Mouse (Mus musculus): ENCODE data around the gene Acta2. TPM values are rescaled to one million over a fixed set of nuclear protein-coding genes. Genes with fewer than 3 reads are reported as not detected.
A peak's percentile ranks its signal among the peaks of the same experiment; 100 is the strongest.

The Acta2 gene
- polyA plus RNA-seq, 1 experiment from 2014 or later: 0.52 TPM

GRCm38 (mm10) chr19:34198901-34199300 lies 56.5 kb downstream of the Acta2 start:
- Histone ChIP-seq H3K79me2 (ENCODE audit: inconsistent target) (peaks cover 100% of the 10 kb centered on the region), H3K36me3 (ENCODE audit: inconsistent target) (no peaks in the 10 kb centered on the region), H3K4me3 (ENCODE audit: inconsistent target) (no peak overlapping the region), H3K27ac (peak overlapping the region; percentile 68)
- WGBS (ENCODE audit: missing documents): 81% methylated on average over 4 of the region's 4 CpGs

DNA sequence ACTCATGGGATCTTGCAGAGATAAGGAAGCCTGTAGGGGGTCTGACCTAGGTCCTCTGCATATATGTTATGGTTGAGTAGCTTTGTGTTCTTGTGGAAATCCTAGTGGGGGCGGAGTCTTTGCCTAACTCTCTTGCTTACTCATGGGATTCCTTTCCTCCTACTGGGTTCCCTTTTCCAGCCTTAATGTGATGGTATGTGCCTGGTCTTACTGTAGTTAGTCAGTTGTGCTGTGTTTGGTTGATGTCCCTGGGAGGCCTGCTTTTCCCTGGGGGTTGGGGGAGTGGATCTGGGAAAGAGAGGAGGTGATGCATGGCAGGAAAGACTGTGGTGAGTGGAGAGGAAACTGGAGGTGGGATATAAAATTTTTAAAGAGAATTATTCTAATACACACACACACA lies 57.3 kb downstream of the Acta2 start:
- peaks cover 100% of the 10 kb centered on the region for H3K79me2 ChIP-seq (ENCODE audit: inconsistent target)
- peak overlapping the region; percentile 68 for H3K27ac ChIP-seq
- 100% methylated on average over 1 of the region's 1 CpGs for WGBS (ENCODE audit: missing documents)
- no peaks in the 10 kb centered on the region for H3K36me3 ChIP-seq (ENCODE audit: inconsistent target)
- H3K4me3 ChIP-seq (ENCODE audit: inconsistent target): no peak overlapping the region

DNA sequence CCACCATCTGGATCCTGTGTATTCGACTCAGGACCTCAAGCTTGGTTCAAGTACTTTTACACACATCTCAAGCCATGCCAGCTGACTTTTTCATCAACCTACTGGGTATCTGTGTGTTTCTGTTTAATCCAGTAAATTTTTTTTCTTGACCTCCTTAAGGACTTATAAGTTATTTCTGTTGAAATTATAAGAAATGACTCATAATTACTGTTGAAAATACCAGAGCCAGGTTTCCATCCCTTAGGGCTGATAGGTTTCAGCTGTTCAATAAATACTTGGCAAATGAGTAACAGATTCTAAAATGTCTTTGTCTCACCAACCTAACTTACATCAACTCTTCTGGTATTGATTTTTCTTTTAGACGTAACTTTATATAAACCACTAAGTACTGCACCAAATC lies 60.4 kb downstream of the Acta2 start:
- WGBS (ENCODE audit: missing documents): 44% methylated on average over 2 of the region's 2 CpGs
- H3K79me2 ChIP-seq (ENCODE audit: inconsistent target): peaks cover 75% of the 10 kb centered on the region
- H3K4me3 ChIP-seq (ENCODE audit: inconsistent target): no peak overlapping the region
- H3K27ac ChIP-seq: peak overlapping the region; percentile 82
- H3K36me3 ChIP-seq (ENCODE audit: inconsistent target): no peaks in the 10 kb centered on the region

DNA sequence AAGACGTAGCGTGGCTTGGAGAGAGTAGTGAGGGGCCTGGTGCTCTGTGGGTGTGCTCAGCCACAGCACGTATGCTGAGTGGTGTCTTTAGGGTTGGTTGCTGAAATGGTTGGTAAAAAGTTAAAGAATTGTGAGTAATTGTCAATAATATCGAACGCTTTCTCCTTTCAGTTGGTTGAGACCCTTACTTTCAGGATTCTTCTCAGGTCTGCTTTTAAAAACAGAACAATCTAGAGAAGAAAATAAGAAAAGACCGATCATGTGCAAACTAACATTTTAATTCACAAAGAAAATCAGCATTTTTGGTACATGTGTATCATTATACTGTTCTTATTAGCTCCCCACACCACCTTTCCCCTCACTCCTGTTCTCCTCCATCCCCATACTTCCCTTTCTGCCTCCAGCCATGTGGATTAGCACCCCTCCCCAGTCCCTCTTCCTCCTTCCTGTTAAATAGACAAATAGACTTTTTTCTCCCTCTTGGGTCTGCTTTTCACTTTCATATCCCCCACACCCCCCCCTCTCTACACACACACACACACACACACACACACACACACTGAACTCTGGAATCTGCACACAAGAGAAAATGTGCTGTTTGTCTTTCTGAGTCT lies 61.2 kb downstream of the Acta2 start:
- no peaks in the 10 kb centered on the region for H3K36me3 ChIP-seq (ENCODE audit: inconsistent target)
- 84% methylated on average over 6 of the region's 6 CpGs for WGBS (ENCODE audit: missing documents)
- peak overlapping the region; percentile 91 for H3K4me3 ChIP-seq (ENCODE audit: inconsistent target)
- H3K27ac ChIP-seq: peak overlapping the region; percentile 82
- H3K79me2 ChIP-seq (ENCODE audit: inconsistent target): peaks cover 68% of the 10 kb centered on the region

- 65% methylated on average over 9 of the region's 9 CpGs for WGBS (ENCODE audit: missing documents)
- H3K79me2 ChIP-seq (ENCODE audit: inconsistent target): peaks cover 62% of the 10 kb centered on the region
- peak overlapping the region; percentile 82 for H3K27ac ChIP-seq
- H3K4me3 ChIP-seq (ENCODE audit: inconsistent target): peak overlapping the region; percentile 91
- no peaks in the 10 kb centered on the region for H3K36me3 ChIP-seq (ENCODE audit: inconsistent target)
Measured at GRCm38 (mm10) chr19:34193683-34194082, 61.7 kb downstream of the Acta2 start.

DNA sequence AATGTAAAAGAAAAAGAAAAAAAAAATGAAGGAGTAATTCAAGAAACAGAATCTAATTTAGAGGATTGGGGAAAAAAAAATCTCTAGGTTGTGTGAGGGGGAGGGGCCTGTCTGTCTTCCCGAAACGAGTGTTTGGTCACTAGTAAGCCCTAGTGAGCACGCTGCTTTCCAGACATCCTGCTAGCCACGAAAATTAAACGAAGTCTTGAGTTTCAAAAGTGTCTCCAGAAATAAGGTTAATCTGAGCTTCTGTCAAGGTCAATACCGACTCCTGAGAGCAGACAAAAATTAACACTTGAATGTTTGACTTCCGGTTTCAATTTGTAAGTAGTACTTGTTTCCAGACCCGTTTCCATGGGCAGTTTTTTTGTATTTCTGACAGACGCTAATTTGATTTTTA lies 62.2 kb downstream of the Acta2 start:
- H3K4me3 ChIP-seq (ENCODE audit: inconsistent target): peak overlapping the region; percentile 91
- under 1% methylated on average over 9 of the region's 9 CpGs for WGBS (ENCODE audit: missing documents)
- peaks cover 57% of the 10 kb centered on the region for H3K79me2 ChIP-seq (ENCODE audit: inconsistent target)
- no peaks in the 10 kb centered on the region for H3K36me3 ChIP-seq (ENCODE audit: inconsistent target)
- H3K27ac ChIP-seq: peak overlapping the region; percentile 82

DNA sequence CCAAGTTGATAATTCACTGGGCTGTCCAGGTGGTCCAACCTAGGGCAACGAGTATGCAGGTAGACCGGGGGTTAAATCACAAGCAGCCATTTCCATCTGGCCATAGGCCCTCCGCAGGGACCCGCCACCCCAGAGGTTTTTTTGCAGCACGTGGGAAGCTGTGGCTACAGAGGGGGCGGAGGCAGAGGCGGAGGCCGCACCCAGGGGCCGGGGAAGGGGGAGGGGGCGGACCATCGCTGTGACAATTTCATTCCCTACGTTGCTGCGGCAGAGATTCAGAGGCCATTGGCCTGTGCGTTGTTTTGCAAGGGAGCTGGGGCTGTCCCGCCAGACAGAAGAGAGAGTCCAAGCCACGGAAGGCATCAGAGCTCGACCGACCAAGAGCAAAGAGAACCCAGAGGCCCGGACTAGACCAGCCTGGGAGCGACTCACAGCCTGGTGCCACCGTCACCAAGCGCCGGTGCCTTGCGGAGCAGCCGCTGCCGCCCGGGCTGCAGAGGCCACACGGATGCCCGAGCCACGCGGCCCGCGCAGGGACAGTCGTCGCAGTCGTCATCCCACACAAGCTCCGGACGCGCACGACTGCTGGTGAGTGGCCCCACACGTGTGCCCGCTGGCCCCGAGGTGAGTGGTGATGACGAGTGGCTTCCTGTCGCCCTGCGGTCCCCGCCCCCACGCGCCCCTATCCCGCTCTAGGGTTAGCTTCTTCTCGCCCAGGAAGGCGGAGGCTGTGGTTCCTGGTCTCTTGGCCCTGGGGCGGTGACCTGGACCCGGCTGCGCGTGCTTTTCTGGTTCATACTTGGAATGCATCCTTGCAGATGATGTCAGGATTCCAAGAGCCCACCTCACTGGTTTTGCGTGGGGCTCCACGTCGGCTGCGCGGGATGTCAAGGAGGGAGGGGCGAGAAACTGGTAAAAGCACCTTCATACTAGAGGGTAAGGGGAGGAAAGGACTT lies 63.1 kb downstream of the Acta2 start, which contains the start of gene Stambpl1:
Gene Stambpl1 (plus strand): TSS at position 222 of the 956 bp plus-strand sequence.
- Histone ChIP-seq H3K4me3 (ENCODE audit: inconsistent target) (peak within 1 kb of the TSS; percentile 91), H3K79me2 (ENCODE audit: inconsistent target) (peaks cover 48% of the 10 kb centered on the region), H3K36me3 (ENCODE audit: inconsistent target) (no peaks in the 10 kb centered on the region), H3K27ac (peak within 1 kb of the TSS; percentile 82)
- WGBS (ENCODE audit: missing documents): under 1% methylated on average over 62 of the region's 62 CpGs

DNA sequence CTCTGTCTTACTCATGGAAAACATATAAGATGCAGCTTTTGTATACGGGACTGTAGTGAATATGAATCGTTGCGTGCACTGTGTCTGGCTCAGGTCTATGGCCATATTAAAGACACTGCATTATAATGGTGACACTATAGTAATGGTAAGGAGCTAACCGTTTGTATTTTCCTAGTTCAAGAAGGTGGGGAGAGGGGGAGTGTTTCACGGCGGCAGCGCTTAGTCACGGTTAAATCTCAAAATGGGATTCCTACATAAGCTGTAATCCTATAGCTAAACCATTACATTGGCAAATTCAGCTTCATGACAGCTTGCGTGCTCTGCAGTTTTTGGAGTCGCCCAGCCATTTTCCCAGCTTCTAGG lies 63.8 kb downstream of the Acta2 start:
- Histone ChIP-seq H3K27ac (no peak overlapping the region), H3K4me3 (ENCODE audit: inconsistent target) (peak overlapping the region; percentile 91; the same call in 1 of the 2 replicates), H3K79me2 (ENCODE audit: inconsistent target) (peaks cover 41% of the 10 kb centered on the region), H3K36me3 (ENCODE audit: inconsistent target) (no peaks in the 10 kb centered on the region)
- WGBS (ENCODE audit: missing documents): 68% methylated on average over 10 of the region's 10 CpGs

Other genes starting within 250 kb of the Acta2 start
- gene Lipk, start 247.3 kb downstream of the Acta2 start, polyA plus RNA-seq (2018): not detected in 3 replicates
- gene Lipn, start 188.2 kb downstream of the Acta2 start, polyA plus RNA-seq (2018): 0.91 to 3.6 TPM (median 1.8 TPM) in 3 replicates
- not detected in 3 replicates for gene Lipm, start 154.7 kb downstream of the Acta2 start, polyA plus RNA-seq (2018)
- gene Ankrd22, start 89.5 kb downstream of the Acta2 start, polyA plus RNA-seq (2018): 0.07 TPM in 1 of 3 replicates, not detected in the others
- 17.9 to 23.8 TPM (median 22.2 TPM) in 3 replicates for gene Stambpl1, start 63.4 kb downstream of the Acta2 start, polyA plus RNA-seq (2018)
- gene Fas, start 35.1 kb upstream of the Acta2 start, polyA plus RNA-seq (2018): 5.8 to 20.4 TPM (median 10.6 TPM) in 3 replicates
- 1.2 to 3.1 TPM in 2 of 3 replicates, not detected in the other for gene Ch25h, start 219.6 kb upstream of the Acta2 start, polyA plus RNA-seq (2018)